Mouse (Mus musculus) activated CD4-positive, CD25-positive, alpha-beta regulatory T cell, adult 9 weeks (primary cell): ENCODE measurements around the gene Lmod3. TPM values are rescaled to one million over a fixed set of nuclear protein-coding genes. Genes with fewer than 3 reads are reported as not detected.

Experiments
- polyA plus RNA-seq: library from polyadenylated mRNA; unstranded; fragments of 100-300 nt; shearing (Covaris generic); gene quantifications from one replicate; pipeline ENCODE4 v1.2.1, GENCODE M21; 2017

Lmod3 gene
- polyA plus RNA-seq = not detected

GRCm38 (mm10) chr6:97252711-97253221, at the start of gene Lmod3:
TSS of gene Lmod3 (minus strand) at chr6:97252759.

GRCm38 (mm10) chr6:97210191-97210961, 42.2 kb downstream of the Lmod3 start, which contains the start of gene Arl6ip5:
TSS of gene Arl6ip5 (plus strand) at chr6:97210689.

DNA sequence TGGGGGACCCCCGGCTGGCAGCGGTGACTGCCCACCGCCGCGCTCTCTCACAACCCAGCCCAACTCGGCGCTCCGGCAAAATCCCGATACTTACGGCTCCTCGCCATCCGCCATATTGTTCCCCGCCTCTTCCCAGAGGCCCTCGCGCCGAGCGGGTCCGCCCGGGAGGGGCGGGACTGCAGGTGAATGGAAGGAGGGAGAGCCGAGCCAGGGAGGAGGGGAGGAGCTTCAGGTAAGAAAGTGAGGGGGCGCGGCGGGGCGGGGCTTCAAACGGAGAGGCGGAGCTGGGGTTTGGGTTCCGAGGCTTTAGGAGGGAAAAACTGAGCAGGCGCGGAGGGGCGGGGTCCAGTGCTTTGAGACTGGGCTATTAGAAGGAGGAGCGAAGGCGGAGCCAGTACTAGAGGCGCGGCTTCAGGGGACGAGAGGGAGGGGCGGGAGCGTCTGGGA, 47.1 kb downstream of the Lmod3 start, which contains the start of gene Uba3:
Gene Uba3 (minus strand): TSS at position 209 of the 447 bp plus-strand sequence.

Other genes with a start within 250 kb of the Lmod3 start
- gene Fam19a4, start 192.3 kb downstream of the Lmod3 start, polyA plus RNA-seq = not detected
- gene Eogt, start 103.6 kb downstream of the Lmod3 start, polyA plus RNA-seq = 19.1 TPM
- 8.1 TPM for gene Tmf1, start 73.6 kb downstream of the Lmod3 start, polyA plus RNA-seq
- 46.0 TPM for gene Uba3, start 47.1 kb downstream of the Lmod3 start, polyA plus RNA-seq
- gene Arl6ip5, start 42.1 kb downstream of the Lmod3 start, polyA plus RNA-seq = 231 TPM